Mouse (Mus musculus): ENCODE measurements around the gene Gm20809.
"Not testable (repeated sequence)": the region's sequence is repeated elsewhere in the genome, so short reads cannot be mapped to it uniquely, and the experiment has no call there.

Gene Gm20809

DNA sequence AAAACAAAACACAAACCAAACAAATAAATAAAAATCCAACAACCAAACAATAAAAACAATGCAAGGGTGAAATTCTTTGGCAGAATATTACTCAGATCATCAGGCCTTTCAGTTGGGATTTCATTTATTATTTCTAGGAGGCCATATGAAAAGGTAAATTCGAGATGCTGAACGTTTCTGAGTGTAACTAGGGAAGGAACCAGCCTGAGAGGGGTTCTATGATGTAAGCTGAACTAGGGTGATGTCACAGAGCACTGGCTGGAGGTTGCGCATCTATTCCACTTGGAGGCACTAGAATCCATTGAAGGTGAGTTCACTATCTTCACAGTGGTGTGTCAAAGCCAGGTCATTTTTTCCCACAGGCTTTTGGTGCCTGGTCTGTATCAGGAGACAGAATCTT lies at the start of gene Gm20809:
Gene Gm20809 (plus strand): TSS at position 301 of the 400 bp plus-strand sequence.
- DNase-seq (ENCODE audit: low spot score in 2 of 2) = not testable (repeated sequence)
